Mouse (Mus musculus): ENCODE data around the gene Pi4kb. TPM values are rescaled to one million over a fixed set of nuclear protein-coding genes. Genes with fewer than 3 reads are reported as not detected.
A peak's percentile ranks its signal among the peaks of the same experiment; 100 is the strongest.
"Not testable (repeated sequence)": the region's sequence is repeated elsewhere in the genome, so short reads cannot be mapped to it uniquely, and the experiment has no call there.

Gene Pi4kb
- total and polyA plus RNA-seq, 3 experiments = 24.0 to 39.2 (median 30.7) TPM

- dilution Hi-C loops (cut with MboI; ENCODE audit: extremely low pct_ligation_motif_present, extremely low pct_unique_long_range_greater_than_20kb, low sequenced_read_pairs); H3K27me3 ChIP-seq (replicated peaks); H3K4me2 ChIP-seq (ENCODE audit: insufficient read depth, low read depth, poor library complexity, severe bottlenecking); H3K4me1 ChIP-seq (ENCODE audit: control insufficient read depth in 1 of 2, insufficient read depth in 2 of 2); H3K9ac ChIP-seq (ENCODE audit: insufficient read depth, low read depth); in situ Hi-C loops (cut with MboI; ENCODE audit: low pct_ligation_motif_present, low pct_unique_long_range_greater_than_20kb, low sequenced_read_pairs); H3K27ac ChIP-seq (ENCODE audit: insufficient read depth, low read depth); DNase-seq (ENCODE audit: extremely low read depth); H3K79me2 ChIP-seq (replicated peaks; ENCODE audit: control insufficient read depth, extremely low read depth, insufficient read depth, poor library complexity, severe bottlenecking); H3K4me3 ChIP-seq (replicated peaks in 1 of 3; ENCODE audit: low read depth in 2 of 3, low read length in 2 of 3, poor library complexity in 1 of 3); H3K36me3 ChIP-seq (replicated peaks in 1 of 2; ENCODE audit: control insufficient read depth in 1 of 2, insufficient read depth in 1 of 2, low read length in 1 of 2); H3K9me3 ChIP-seq (replicated peaks; ENCODE audit: low read length): not testable (repeated sequence)
- peak; percentile 49 to 52 for TF ChIP-seq CTCF (conservative IDR thresholded peaks at IDR 0.05 in 1 of 2, IDR thresholded peaks at IDR 0.05 in 1 of 2; ENCODE audit: low read depth in 2 of 2, low read length in 2 of 2)
These were observed 30.8 kb upstream of the Pi4kb start for GRCm38 (mm10) chr3:94943706-94944105.

- peaks cover 2 to 25% of the 10 kb centered on the region in 2 experiments; a peak in 3 of 4 replicates for H3K4me1 ChIP-seq (ENCODE audit: control insufficient read depth in 1 of 2, insufficient read depth in 2 of 2)
- no peak overlapping the region for H3K4me3 ChIP-seq (replicated peaks in 1 of 3; ENCODE audit: low read depth in 2 of 3, low read length in 2 of 3, poor library complexity in 1 of 3)
- no peak for DNase-seq (ENCODE audit: extremely low read depth)
- no peak overlapping the region for H3K9ac ChIP-seq (ENCODE audit: insufficient read depth, low read depth)
- dilution Hi-C loops (cut with MboI; ENCODE audit: extremely low pct_ligation_motif_present, extremely low pct_unique_long_range_greater_than_20kb, low sequenced_read_pairs) = no loop called here
- no peak overlapping the region for H3K4me2 ChIP-seq (ENCODE audit: insufficient read depth, low read depth, poor library complexity, severe bottlenecking)
- H3K79me2 ChIP-seq (replicated peaks; ENCODE audit: control insufficient read depth, extremely low read depth, insufficient read depth, poor library complexity, severe bottlenecking) = no peaks in the 10 kb centered on the region
- no peak overlapping the region for H3K27ac ChIP-seq (ENCODE audit: insufficient read depth, low read depth)
- peak; percentile 77 for TF ChIP-seq SMC3 (IDR thresholded peaks at IDR 0.05; ENCODE audit: low read depth, low read length)
- TF ChIP-seq MAX (IDR thresholded peaks at IDR 0.05; ENCODE audit: low read length) = no peak
- TF ChIP-seq ETS1 (conservative IDR thresholded peaks at IDR 0.05; ENCODE audit: low read depth, low read length) = no peak
- TF ChIP-seq RAD21 (IDR thresholded peaks at IDR 0.05; ENCODE audit: low read depth, low read length) = peak; percentile 67
- peak; percentile 48 to 77 for TF ChIP-seq CTCF (conservative IDR thresholded peaks at IDR 0.05 in 1 of 2, IDR thresholded peaks at IDR 0.05 in 1 of 2; ENCODE audit: low read depth in 2 of 2, low read length in 2 of 2)
- H3K9me3 ChIP-seq (replicated peaks; ENCODE audit: low read length) = peaks cover 6% of the 10 kb centered on the region
- no peaks in the 10 kb centered on the region for H3K27me3 ChIP-seq (replicated peaks)
- peaks cover 0 to 13% of the 10 kb centered on the region in 2 experiments for H3K36me3 ChIP-seq (replicated peaks in 1 of 2; ENCODE audit: control insufficient read depth in 1 of 2, insufficient read depth in 1 of 2, low read length in 1 of 2)
- in situ Hi-C loops (cut with MboI; ENCODE audit: low pct_ligation_motif_present, low pct_unique_long_range_greater_than_20kb, low sequenced_read_pairs) = no loop called here
These were observed 26.4 kb upstream of the Pi4kb start for GRCm38 (mm10) chr3:94948066-94948614.

GRCm38 (mm10) chr3:94949645-94950044, 24.9 kb upstream of the Pi4kb start:
- Histone ChIP-seq H3K4me3 (replicated peaks in 1 of 3; ENCODE audit: low read depth in 2 of 3, low read length in 2 of 3, poor library complexity in 1 of 3) (no peak overlapping the region), H3K36me3 (replicated peaks in 1 of 2; ENCODE audit: control insufficient read depth in 1 of 2, insufficient read depth in 1 of 2, low read length in 1 of 2) (peaks cover 0 to 13% of the 10 kb centered on the region in 2 experiments), H3K4me2 (ENCODE audit: insufficient read depth, low read depth, poor library complexity, severe bottlenecking) (no peak overlapping the region), H3K27me3 (replicated peaks) (no peaks in the 10 kb centered on the region), H3K9me3 (replicated peaks; ENCODE audit: low read length) (peaks cover 6% of the 10 kb centered on the region), H3K27ac (ENCODE audit: insufficient read depth, low read depth) (no peak overlapping the region), H3K79me2 (replicated peaks; ENCODE audit: control insufficient read depth, extremely low read depth, insufficient read depth, poor library complexity, severe bottlenecking) (no peaks in the 10 kb centered on the region), H3K4me1 (ENCODE audit: control insufficient read depth in 1 of 2, insufficient read depth in 2 of 2) (peaks cover 2 to 25% of the 10 kb centered on the region in 2 experiments; a peak in 3 of 4 replicates), H3K9ac (ENCODE audit: insufficient read depth, low read depth) (no peak overlapping the region)
- TF ChIP-seq KAT2A (IDR thresholded peaks at IDR 0.05; ENCODE audit: insufficient replicate concordance, low read length) (no peak), GABPA (IDR thresholded peaks at IDR 0.05; ENCODE audit: insufficient replicate concordance, low read depth, low read length) (no peak), TCF12 (IDR thresholded peaks at IDR 0.05; ENCODE audit: low read depth, low read length) (no peak), HCFC1 (IDR thresholded peaks at IDR 0.05; ENCODE audit: low read depth, low read length) (no peak), USF2 (conservative IDR thresholded peaks at IDR 0.05; ENCODE audit: low read depth, low read length) (no peak), MEF2A (IDR thresholded peaks at IDR 0.05; ENCODE audit: borderline replicate concordance, low read depth, low read length) (no peak), RAD21 (IDR thresholded peaks at IDR 0.05; ENCODE audit: low read depth, low read length) (no peak), ETS1 (conservative IDR thresholded peaks at IDR 0.05; ENCODE audit: low read depth, low read length) (no peak), NRF1 (IDR thresholded peaks at IDR 0.05; ENCODE audit: low read depth, low read length) (no peak)
- in situ Hi-C loops (cut with MboI; ENCODE audit: low pct_ligation_motif_present, low pct_unique_long_range_greater_than_20kb, low sequenced_read_pairs) = no loop called here
- dilution Hi-C loops (cut with MboI; ENCODE audit: extremely low pct_ligation_motif_present, extremely low pct_unique_long_range_greater_than_20kb, low sequenced_read_pairs) = no loop called here
- no peak for DNase-seq (ENCODE audit: extremely low read depth)

Data from CH12.LX (cell line).